In genomic region chr12:72847725-72848124, GRCm38 (mm10) we compare ENCODE assay signal across 8 mouse cellular contexts.
A peak's percentile ranks its signal among the peaks of the same experiment; 100 is the strongest.
DNase-seq lines count a peak whose midpoint lies in the region; ATAC-seq and TF ChIP-seq lines count a peak whose summit lies in the region.

No protein-coding gene starts in this region.

- H3K9ac ChIP-seq in forebrain, embryonic 13.5 days, result no peak overlapping the region
- no peak overlapping the region for H3K9ac ChIP-seq in forebrain, embryonic 15.5 days (replicated peaks)
- no peak overlapping the region for H3K9ac ChIP-seq in liver, adult 2 months (ENCODE audit: low read depth, low read length)

- no peaks in the 10 kb centered on the region for H3K36me3 ChIP-seq in forebrain, embryonic 13.5 days (ENCODE audit: poor library complexity, severe bottlenecking)
- H3K36me3 ChIP-seq in forebrain, embryonic 15.5 days, result no peaks in the 10 kb centered on the region
- H3K36me3 ChIP-seq in liver, adult 2 months (ENCODE audit: control insufficient read depth, insufficient read depth, low read length), result no peaks in the 10 kb centered on the region
- H3K36me3 ChIP-seq in megakaryocyte, embryonic 14.5 days (replicated peaks; ENCODE audit: low read length), result no peaks in the 10 kb centered on the region

- TF ChIP-seq POLR2A in liver, adult 2 months (IDR thresholded peaks at IDR 0.05; ENCODE audit: extremely low read depth, insufficient read depth, low read length), result no peak

- no peak overlapping the region for H3K27ac ChIP-seq in forebrain, embryonic 13.5 days
- no peak overlapping the region for H3K27ac ChIP-seq in forebrain, embryonic 15.5 days (replicated peaks)
- H3K27ac ChIP-seq in liver, adult 2 months (replicated peaks; ENCODE audit: insufficient read depth, low read depth, low read length), result no peak overlapping the region

- H3K79me2 ChIP-seq in liver, adult 2 months (ENCODE audit: control insufficient read depth, insufficient read depth, low read length), result no peaks in the 10 kb centered on the region

- 25% methylated on average over 7 of the region's 7 CpGs for WGBS in forebrain, embryonic 13.5 days
- WGBS in forebrain, embryonic 15.5 days, result 29% methylated on average over 7 of the region's 7 CpGs
- 27% methylated on average over 7 of the region's 7 CpGs for WGBS in liver, adult 2 months

- ATAC-seq in forebrain, embryonic 13.5 days, result 0 out of 2 replicates have a peak, but pooled peaks have one; percentile 19
- ATAC-seq in forebrain, embryonic 15.5 days (replicated peaks), result no peak; the same call in 1 of the 2 replicates
- ATAC-seq in erythroblast, adult 5-6 weeks (replicated peaks; ENCODE audit: low FRiP score, poor library complexity, severe bottlenecking), result 0 out of 2 replicates have a peak, but pooled peaks have one; percentile 35
- no peak for ATAC-seq in erythroid progenitor cell, adult 5-6 weeks (replicated peaks; ENCODE audit: low FRiP score, poor library complexity, severe bottlenecking)

- no peak overlapping the region for H3K4me2 ChIP-seq in forebrain, embryonic 13.5 days
- no peak overlapping the region for H3K4me2 ChIP-seq in forebrain, embryonic 15.5 days (replicated peaks)

- H3K27me3 ChIP-seq in forebrain, embryonic 13.5 days, result peaks cover 81% of the 10 kb centered on the region
- peaks cover 78% of the 10 kb centered on the region for H3K27me3 ChIP-seq in forebrain, embryonic 15.5 days
- peaks cover 2% of the 10 kb centered on the region; the same call in 1 of the 2 replicates for H3K27me3 ChIP-seq in liver, adult 2 months (ENCODE audit: control insufficient read depth, insufficient read depth, low read length)
- H3K27me3 ChIP-seq in megakaryocyte, embryonic 14.5 days (replicated peaks), result peaks cover 19% of the 10 kb centered on the region

- TF ChIP-seq CTCF in liver, adult 2 months (IDR thresholded peaks at IDR 0.05; ENCODE audit: low read depth, low read length), result peak; percentile 49

- DNase-seq in liver, adult 2 months (ENCODE audit: extremely low read depth, low read depth, low spot score), result peak; percentile 54
- no peak for DNase-seq in liver
- DNase-seq in T-cell, adult 2 months (ENCODE audit: low spot score), result peak; percentile 67

- no peaks in the 10 kb centered on the region for H3K4me1 ChIP-seq in forebrain, embryonic 13.5 days
- H3K4me1 ChIP-seq in forebrain, embryonic 15.5 days, result 0 out of 2 replicates have a peak, but pooled peaks cover 4% of the 10 kb centered on the region
- H3K4me1 ChIP-seq in liver, adult 2 months (ENCODE audit: control insufficient read depth, insufficient read depth, low read length), result no peaks in the 10 kb centered on the region
- peaks cover 29% of the 10 kb centered on the region for H3K4me1 ChIP-seq in megakaryocyte, embryonic 14.5 days

- H3K9me3 ChIP-seq in forebrain, embryonic 13.5 days (replicated peaks), result no peaks in the 10 kb centered on the region
- no peaks in the 10 kb centered on the region for H3K9me3 ChIP-seq in forebrain, embryonic 15.5 days
- no peaks in the 10 kb centered on the region for H3K9me3 ChIP-seq in megakaryocyte, embryonic 14.5 days

- no peak overlapping the region for H3K4me3 ChIP-seq in forebrain, embryonic 13.5 days
- H3K4me3 ChIP-seq in forebrain, embryonic 15.5 days, result no peak overlapping the region
- no peak overlapping the region for H3K4me3 ChIP-seq in liver, adult 2 months (ENCODE audit: insufficient read depth, low read depth, low read length)
- peak overlapping the region; percentile 82 for H3K4me3 ChIP-seq in megakaryocyte, embryonic 14.5 days (replicated peaks)

Comparison
In these comparisons a context has a peak if more than half of its experiments do, and no peak if none do; other contexts are left out.
1. ATAC-seq: peak in forebrain, embryonic 13.5 days (single experiment) and erythroblast, adult 5-6 weeks (single experiment); none in forebrain, embryonic 15.5 days (single experiment) and erythroid progenitor cell, adult 5-6 weeks (single experiment).